Mouse (Mus musculus): Measurements from ENCODE around the gene Aqp7. TPM values are rescaled to one million over a fixed set of nuclear protein-coding genes. Genes with fewer than 3 reads are reported as not detected.

Gene Aqp7
- polyA plus RNA-seq (2014; fragmentation: Illumina TruSeq; extraction: RNeasy Lipid Tissue Mini Kit (QIAGEN cat#74804); ENCODE audit: low read depth, low replicate concordance): 51.3 TPM

GRCm38 (mm10) chr4:41047524-41048271, at the start of gene Aqp7:
Aqp7 (minus strand) TSS chr4:41048139.

Other genes with a start within 250 kb of the Aqp7 start
- 14.4 TPM for gene B4galt1, start 194.1 kb downstream of the Aqp7 start, polyA plus RNA-seq (2014; fragmentation: Illumina TruSeq; extraction: RNeasy Lipid Tissue Mini Kit (QIAGEN cat#74804); ENCODE audit: low read depth, low replicate concordance)
- gene Spink4, start 128.1 kb downstream of the Aqp7 start, polyA plus RNA-seq (2014; fragmentation: Illumina TruSeq; extraction: RNeasy Lipid Tissue Mini Kit (QIAGEN cat#74804); ENCODE audit: low read depth, low replicate concordance): not detected
- 901 TPM for gene Bag1, start 99.8 kb downstream of the Aqp7 start, polyA plus RNA-seq (2014; fragmentation: Illumina TruSeq; extraction: RNeasy Lipid Tissue Mini Kit (QIAGEN cat#74804); ENCODE audit: low read depth, low replicate concordance)
- 65.7 TPM for gene Chmp5, start 99.7 kb downstream of the Aqp7 start, polyA plus RNA-seq (2014; fragmentation: Illumina TruSeq; extraction: RNeasy Lipid Tissue Mini Kit (QIAGEN cat#74804); ENCODE audit: low read depth, low replicate concordance)
- 42.1 TPM for gene Nfx1, start 77.2 kb downstream of the Aqp7 start, polyA plus RNA-seq (2014; fragmentation: Illumina TruSeq; extraction: RNeasy Lipid Tissue Mini Kit (QIAGEN cat#74804); ENCODE audit: low read depth, low replicate concordance)
- 0.38 TPM for gene Aqp3, start 50.0 kb upstream of the Aqp7 start, polyA plus RNA-seq (2014; fragmentation: Illumina TruSeq; extraction: RNeasy Lipid Tissue Mini Kit (QIAGEN cat#74804); ENCODE audit: low read depth, low replicate concordance)
- gene Nol6, start 76.3 kb upstream of the Aqp7 start, polyA plus RNA-seq (2014; fragmentation: Illumina TruSeq; extraction: RNeasy Lipid Tissue Mini Kit (QIAGEN cat#74804); ENCODE audit: low read depth, low replicate concordance): 1.7 TPM
- gene Ube2r2, start 87.6 kb upstream of the Aqp7 start, polyA plus RNA-seq (2014; fragmentation: Illumina TruSeq; extraction: RNeasy Lipid Tissue Mini Kit (QIAGEN cat#74804); ENCODE audit: low read depth, low replicate concordance): 74.8 TPM
- gene Ubap2, start 227.0 kb upstream of the Aqp7 start, polyA plus RNA-seq (2014; fragmentation: Illumina TruSeq; extraction: RNeasy Lipid Tissue Mini Kit (QIAGEN cat#74804); ENCODE audit: low read depth, low replicate concordance): 176 TPM

Data from testis, adult 10 weeks (tissue).